Mouse (Mus musculus) cortical plate, adult 2 months (tissue): ENCODE measurements around the gene Wnk1.

ENCODE experiments used
- CTCF ChIP-seq: fragments of 200-500 bp; IDR thresholded peaks from 2 replicates; pipeline ENCODE4 v1.5.1; 2011; ENCODE audit warnings: mild to moderate bottlenecking, control low read depth, low read length; ENCODE audit not compliant: insufficient read depth; ENCODE audit errors: extremely low read depth
- POLR2A ChIP-seq: fragments of 200-500 bp; IDR thresholded peaks from 2 replicates; pipeline ENCODE4 v1.6.1; 2011; ENCODE audit warnings: mild to moderate bottlenecking, low read length, control low read depth; ENCODE audit not compliant: insufficient read depth; ENCODE audit errors: extremely low read depth

DNA sequence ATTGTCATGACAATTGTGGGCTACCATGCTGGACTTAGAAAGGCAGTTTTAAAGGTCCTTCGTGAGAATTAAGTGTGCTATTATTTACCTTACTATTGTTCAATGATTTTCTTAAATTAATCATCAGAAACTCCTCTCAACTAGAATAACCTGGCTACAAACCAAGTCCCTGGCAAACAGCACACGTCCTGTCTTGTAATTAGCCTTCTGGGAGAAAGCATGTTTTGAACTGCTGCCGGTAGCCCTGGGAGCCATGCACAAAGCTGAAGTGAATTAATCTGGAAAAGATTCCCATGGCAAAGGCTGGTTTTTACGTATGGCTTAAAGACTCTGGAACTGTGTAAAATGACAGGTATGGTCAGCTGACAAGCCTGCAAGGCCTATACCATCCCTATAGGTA, 6.9 kb upstream of the Wnk1 start:
- TF ChIP-seq CTCF: no peak
- no peak for TF ChIP-seq POLR2A
